Mouse (Mus musculus): ENCODE measurements around the gene Bmt2. TPM values are rescaled to one million over a fixed set of nuclear protein-coding genes. Genes with fewer than 3 reads are reported as not detected.

Gene Bmt2
- total RNA-seq (2015; ENCODE audit: low replicate concordance) (2.9 and 4.0 TPM in 2 replicates), total RNA-seq (2017; ENCODE audit: low replicate concordance) (5.9 and 6.2 TPM in 2 replicates)

DNA sequence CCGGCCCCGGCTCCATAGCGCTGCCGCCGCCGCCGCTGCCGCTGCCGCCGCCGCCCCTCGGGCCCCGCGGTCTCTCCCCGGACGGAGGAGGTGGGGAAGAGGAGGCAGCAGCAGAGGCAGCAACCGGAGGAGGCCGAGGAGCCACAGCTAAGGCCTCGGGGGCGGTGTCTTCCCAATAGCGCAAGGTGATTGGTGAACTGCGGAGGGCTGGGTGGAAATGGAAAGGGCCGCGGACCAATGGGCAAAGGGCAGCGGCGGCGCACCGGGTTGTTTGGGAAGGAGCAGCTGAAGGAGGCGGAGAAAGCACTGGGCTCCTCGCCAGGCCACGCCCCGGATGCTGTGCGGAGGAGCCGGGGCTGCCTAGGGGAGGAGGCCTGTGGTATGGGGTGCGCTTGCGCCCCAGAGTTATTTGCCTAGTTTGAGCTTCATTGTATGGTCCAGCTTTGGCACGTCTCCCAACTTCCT is at the start of gene Bmt2:
Bmt2 (minus strand) TSS at position 149 of the 465 bp plus-strand sequence.
- ATAC-seq (replicated peaks; ENCODE audit: low FRiP score, poor library complexity, severe bottlenecking), result peak; percentile 100

DNA sequence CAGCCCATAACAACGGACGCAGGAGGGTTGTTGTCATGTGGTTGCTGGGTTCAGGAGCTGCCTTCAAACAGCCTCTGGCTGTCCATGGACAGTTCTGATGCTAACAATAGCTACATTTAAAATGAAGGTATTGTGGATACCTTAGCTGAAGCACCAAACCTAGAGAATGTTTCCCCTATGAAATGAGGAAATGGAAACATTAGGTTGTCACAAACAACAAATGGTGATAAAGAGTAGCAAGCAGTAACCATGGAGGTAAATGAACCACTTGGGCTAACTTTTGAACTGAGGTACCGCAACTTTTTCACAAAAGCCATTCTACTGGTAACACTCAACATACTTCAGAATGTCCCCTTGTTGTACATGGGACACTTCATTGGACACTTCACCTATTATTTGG is 44.4 kb upstream of the Bmt2 start:
- ATAC-seq (replicated peaks; ENCODE audit: low FRiP score, poor library complexity, severe bottlenecking), result no peak

GRCm38 (mm10) chr6:13714867-13715266 is 37.1 kb upstream of the Bmt2 start:
- ATAC-seq (replicated peaks; ENCODE audit: low FRiP score, poor library complexity, severe bottlenecking), result no peak

GRCm38 (mm10) chr6:13696882-13697281 is 19.1 kb upstream of the Bmt2 start:
- no peak for ATAC-seq (replicated peaks; ENCODE audit: low FRiP score, poor library complexity, severe bottlenecking)

DNA sequence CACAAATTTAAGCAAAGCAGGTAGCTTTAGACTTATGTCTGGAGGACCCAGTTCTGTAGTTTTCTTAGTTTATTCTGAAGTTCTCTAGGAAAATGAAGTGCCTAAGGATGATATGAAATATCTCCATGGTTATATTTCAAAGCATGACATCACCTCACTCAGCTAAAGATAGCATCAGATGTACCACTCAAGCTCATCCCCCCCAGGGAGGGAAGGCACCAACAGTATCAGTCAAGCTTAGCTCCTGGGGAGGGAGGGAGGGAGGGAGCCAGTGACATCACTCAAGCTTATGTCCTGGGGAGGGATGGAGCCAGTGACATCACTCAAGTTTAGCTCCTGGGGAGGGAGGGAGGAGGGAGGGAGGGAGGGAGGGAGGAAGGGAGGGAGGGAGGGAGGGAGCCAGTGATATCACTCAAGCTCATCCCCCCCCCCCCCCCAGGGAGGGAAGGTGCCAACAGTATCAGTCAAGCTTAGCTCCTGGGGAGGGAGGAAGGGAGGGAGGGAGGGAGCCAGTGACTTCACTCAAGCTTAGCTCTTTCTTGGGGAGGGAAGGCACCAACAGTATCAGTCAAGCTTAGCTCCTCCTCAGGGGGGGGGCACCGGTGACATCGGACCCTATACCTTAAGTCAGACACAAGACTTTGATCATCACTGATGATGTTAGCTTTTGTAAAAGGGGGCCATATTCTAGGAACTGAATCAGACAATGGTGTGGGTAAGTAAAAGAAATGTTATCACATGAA is 17.5 kb upstream of the Bmt2 start:
- no peak for ATAC-seq (replicated peaks; ENCODE audit: low FRiP score, poor library complexity, severe bottlenecking)

- no peak for ATAC-seq (replicated peaks; ENCODE audit: low FRiP score, poor library complexity, severe bottlenecking)
These were observed 14.0 kb upstream of the Bmt2 start for GRCm38 (mm10) chr6:13691657-13692294.

DNA sequence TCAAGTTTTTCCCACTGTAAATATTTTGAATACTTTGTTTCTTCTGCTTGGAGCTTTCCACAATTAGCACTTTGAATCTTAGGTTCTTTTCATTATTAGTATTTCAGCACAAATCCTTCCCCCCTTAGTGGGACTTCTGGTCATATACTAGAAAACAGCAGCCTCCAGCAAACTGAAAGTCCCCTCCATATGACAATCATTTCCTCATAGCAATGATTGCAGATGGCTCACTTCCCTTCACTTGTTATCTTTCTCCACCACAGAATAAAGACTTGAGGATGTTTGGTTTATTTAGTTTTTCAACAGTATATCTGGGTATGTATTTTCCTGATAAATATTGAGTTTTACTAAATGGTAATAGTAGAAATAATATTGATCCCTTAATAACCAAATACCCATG is 12.6 kb upstream of the Bmt2 start:
- ATAC-seq (replicated peaks; ENCODE audit: low FRiP score, poor library complexity, severe bottlenecking), result no peak

GRCm38 (mm10) chr6:13683929-13684595 is 6.3 kb upstream of the Bmt2 start:
- ATAC-seq (replicated peaks; ENCODE audit: low FRiP score, poor library complexity, severe bottlenecking), result no peak

- ATAC-seq (replicated peaks; ENCODE audit: low FRiP score, poor library complexity, severe bottlenecking), result no peak
These were observed 583 bp upstream of the Bmt2 start for GRCm38 (mm10) chr6:13678349-13678748.

- ATAC-seq (replicated peaks; ENCODE audit: low FRiP score, poor library complexity, severe bottlenecking), result 0 out of 2 replicates have a peak, but pooled peaks have one; percentile 25
These were observed 515 bp downstream of the Bmt2 start for GRCm38 (mm10) chr6:13677141-13677761.

DNA sequence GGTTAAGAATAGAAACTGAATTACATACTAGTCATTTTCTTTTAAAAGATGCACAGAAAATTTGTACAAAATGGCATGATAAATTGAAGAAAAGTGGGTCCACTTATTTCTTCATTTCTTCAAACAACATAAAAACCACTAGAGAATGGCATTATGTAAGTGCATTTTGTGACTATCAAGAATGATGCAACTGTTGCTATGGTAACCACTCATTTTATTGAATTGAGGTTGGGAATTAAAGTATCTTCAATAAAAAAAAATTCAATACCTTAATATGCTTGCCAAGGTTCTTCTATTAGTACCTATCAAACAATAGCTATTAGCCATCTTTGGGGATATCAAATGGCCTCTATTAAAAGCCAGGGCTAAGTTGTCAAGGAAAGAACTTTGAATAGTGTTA is 1.6 kb downstream of the Bmt2 start:
- ATAC-seq (replicated peaks; ENCODE audit: low FRiP score, poor library complexity, severe bottlenecking), result no peak

DNA sequence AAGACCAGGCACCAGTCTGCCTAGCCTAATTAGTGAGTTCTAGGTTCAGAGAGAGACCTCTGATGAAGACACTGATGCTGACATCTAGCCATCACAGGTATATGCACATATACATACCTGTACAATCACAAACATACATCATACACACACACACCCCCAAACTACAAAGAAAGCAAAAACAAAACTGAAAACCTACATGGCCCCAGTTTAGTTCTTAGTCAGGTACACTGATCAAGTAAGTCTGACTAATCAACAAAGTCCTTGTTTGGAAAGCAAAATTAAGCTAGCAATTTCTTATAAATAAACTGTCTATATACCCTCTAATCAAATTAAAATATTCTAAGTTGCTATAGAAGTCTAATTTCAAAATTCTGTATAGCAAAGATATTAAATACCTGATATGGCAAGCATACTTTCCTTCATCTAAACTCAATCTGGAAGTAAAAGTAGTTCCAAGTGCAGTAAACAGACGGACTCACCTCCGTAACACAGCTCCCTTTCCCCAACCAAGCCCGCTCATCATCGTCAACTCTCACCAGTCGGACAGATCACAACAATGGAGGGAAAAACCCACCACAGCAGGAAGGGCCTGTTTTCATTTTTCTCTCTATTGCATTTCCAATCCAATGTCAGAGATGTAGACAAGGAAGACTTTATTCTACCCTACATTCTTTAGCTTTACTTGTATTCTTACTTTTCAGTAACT is 3.0 kb downstream of the Bmt2 start:
- no peak for ATAC-seq (replicated peaks; ENCODE audit: low FRiP score, poor library complexity, severe bottlenecking)

GRCm38 (mm10) chr6:13665646-13666045 is 12.1 kb downstream of the Bmt2 start:
- no peak for ATAC-seq (replicated peaks; ENCODE audit: low FRiP score, poor library complexity, severe bottlenecking)

DNA sequence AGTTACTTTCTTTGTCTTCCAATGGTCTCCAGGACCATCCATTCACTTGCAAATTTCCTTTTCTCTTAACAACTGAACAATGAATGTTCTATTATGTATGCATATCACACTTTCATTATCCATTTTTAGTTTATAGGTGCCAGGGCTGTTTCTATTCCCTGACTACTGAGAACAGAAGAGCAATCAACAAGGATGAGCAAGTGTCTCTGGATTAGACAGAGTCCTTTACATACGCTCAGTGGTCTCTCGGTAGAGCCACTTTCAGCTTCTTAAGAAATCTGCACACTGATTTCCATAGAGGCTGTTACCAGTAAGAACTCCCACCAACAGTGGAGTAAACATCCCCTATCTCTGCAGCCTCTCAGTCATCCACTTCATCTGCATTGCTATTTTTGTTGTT is 19.8 kb downstream of the Bmt2 start:
- no peak for ATAC-seq (replicated peaks; ENCODE audit: low FRiP score, poor library complexity, severe bottlenecking)

DNA sequence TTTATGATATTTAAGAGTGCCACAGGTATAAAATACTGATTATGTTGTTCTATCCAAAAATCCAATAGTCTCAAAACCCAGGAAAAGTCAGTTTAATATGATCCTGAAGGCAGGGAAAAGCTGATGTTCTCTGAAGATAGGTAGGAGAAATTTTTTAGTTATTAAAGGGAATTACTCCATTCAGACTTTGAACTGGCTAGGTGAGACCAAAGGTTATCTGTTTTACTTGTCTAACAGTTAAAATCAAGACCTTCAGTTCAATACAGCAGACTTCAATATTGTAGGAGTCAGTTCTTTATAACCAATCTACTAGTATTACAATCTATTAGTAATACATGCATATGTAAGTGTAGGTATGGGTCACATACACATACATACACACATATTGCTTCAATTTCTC is 23.7 kb downstream of the Bmt2 start:
- ATAC-seq (replicated peaks; ENCODE audit: low FRiP score, poor library complexity, severe bottlenecking), result no peak

- no peak for ATAC-seq (replicated peaks; ENCODE audit: low FRiP score, poor library complexity, severe bottlenecking)
These were observed 25.5 kb downstream of the Bmt2 start for GRCm38 (mm10) chr6:13652284-13652683.

DNA sequence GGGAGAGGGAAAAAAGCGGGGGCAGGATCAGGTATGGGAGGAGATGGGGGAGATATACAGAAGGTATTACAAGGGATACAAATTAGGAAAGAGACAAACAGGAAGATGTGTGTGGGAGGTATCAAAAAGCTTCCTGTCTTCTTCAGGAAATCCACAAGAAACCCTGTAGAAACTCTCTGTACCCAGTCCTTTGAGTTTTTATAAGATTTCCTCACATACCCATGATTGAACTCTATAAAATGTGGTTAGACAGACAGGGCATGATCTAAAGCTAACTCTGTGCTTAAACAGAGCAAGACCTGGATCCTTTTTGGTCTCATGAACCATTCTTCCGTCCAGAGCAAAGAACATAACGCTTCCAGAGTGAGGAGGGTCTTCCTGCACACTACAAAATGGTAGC is 26.9 kb downstream of the Bmt2 start:
- ATAC-seq (replicated peaks; ENCODE audit: low FRiP score, poor library complexity, severe bottlenecking), result no peak

- ATAC-seq (replicated peaks; ENCODE audit: low FRiP score, poor library complexity, severe bottlenecking), result no peak
These were observed 29.5 kb downstream of the Bmt2 start for GRCm38 (mm10) chr6:13648305-13648704.

DNA sequence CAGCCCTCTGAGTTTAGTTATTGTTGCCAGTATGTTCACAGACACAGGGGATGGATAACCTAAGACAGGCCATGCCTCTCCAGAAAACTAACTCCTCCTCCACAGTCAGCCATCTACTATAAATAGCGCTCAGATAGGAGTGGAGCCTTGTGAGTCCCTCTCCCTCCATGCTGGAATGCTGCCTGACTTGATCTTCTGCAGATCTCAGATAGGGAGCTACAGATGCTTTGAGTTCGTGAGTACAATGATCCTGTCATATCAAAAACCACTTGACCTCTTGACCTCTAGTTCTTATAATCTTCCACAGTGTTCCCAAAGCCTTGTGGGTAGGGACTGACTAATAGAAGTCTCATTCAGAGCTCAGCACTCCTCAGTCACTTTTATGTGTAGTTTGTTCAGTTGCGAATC is 41.2 kb downstream of the Bmt2 start:
- ATAC-seq (replicated peaks; ENCODE audit: low FRiP score, poor library complexity, severe bottlenecking), result no peak

DNA sequence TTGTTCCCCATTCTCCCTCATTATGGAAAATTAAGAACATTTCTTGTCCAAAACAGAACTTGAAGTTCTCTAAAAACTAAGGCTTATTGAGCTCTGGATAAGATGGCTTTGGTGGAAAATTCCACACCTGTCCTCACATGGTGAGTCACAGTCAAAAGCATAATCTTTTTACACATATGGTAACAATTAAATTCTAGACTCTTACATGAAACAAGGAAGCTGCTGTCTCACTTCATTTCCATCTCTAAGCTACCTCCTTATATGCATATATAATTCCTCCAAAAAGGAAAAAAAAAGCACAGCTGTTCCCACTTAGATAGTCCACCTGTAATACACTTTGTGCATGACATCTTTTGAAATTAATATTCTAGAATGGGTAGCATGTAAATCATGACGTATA is 45.2 kb downstream of the Bmt2 start:
- no peak for ATAC-seq (replicated peaks; ENCODE audit: low FRiP score, poor library complexity, severe bottlenecking)
